Mouse (Mus musculus): ENCODE measurements around the gene Olfr1497.

DNA sequence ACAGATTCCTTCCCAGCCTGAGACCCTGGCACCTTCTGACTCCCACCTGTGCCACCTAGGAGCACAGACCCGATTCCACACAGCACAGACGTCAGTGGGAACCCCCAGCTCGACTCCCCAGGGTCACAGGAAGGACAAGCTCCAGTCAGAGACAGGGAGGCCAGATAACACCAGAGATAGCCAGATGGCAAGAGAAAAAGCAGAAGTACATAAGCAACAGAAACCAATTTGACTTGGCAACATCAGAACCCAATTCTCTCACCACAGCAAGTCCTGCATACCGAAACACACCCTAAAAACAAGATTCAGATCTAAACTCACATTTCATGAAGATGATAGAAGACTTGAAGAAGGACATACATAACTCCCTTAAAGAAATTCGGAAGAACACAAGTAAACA lies 22.8 kb upstream of the Olfr1497 start:
- TF ChIP-seq EP300 (IDR thresholded peaks at IDR 0.05; ENCODE audit: low read depth) (no peak), CTCF (IDR thresholded peaks at IDR 0.05; ENCODE audit: low read depth) (no peak)

Data from liver, postnatal 0 days (tissue).